Mouse (Mus musculus): ENCODE results near the gene Timm17a. TPM values are rescaled to one million over a fixed set of nuclear protein-coding genes. Genes with fewer than 3 reads are reported as not detected.

The Timm17a gene
- total RNA-seq, 2 experiments from 2014 or later: 175 to 176 TPM

GRCm38 (mm10) chr1:135282536-135283286 lies 30.9 kb downstream of the Timm17a start:
- DNase-seq (ENCODE audit: low spot score in 2 of 2): no peak

DNA sequence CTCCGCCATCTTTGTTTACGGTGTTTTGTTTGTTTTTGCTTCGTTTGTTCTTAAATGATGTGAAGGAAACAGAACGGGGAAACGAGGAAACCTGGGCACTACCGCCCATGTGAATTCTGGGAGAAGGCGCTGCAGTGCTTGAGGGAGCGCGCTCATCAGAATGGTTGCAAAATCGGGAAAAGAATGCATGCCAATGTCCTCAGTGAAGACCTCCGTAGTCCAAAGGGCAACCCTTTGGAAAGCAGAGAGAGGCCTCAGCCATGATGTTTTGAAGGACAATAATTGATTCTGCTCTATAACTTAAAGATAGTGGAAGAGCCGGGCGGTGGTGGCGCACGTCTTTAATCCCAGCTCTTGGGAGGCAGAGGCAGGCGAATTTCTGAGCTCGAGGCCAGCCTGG lies 31.7 kb downstream of the Timm17a start:
- DNase-seq (ENCODE audit: low spot score in 2 of 2): no peak

DNA sequence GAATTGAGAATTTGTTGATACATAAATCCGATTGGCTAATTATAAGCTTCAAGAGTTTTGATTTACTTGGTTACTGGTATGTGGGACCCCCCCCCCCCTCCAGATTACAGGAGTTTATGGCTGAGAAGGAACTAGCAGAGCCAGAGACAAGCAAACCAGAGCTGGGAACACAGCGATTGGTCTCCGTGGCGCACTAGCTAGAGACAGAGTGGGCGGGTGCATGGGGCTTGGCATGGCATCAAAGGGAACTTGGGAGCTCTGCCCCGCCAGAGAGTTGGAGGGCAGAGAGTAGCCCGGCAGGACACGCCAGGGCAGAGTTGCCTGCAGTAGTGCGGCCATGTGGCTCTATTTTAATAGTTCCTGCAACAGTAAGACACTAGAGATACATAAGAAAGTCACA lies 32.9 kb downstream of the Timm17a start:
- peak; percentile 39 to 67 for DNase-seq (ENCODE audit: low spot score in 2 of 2)

GRCm38 (mm10) chr1:135271371-135271770 lies 42.2 kb downstream of the Timm17a start:
- DNase-seq (ENCODE audit: low spot score in 2 of 2): no peak

DNA sequence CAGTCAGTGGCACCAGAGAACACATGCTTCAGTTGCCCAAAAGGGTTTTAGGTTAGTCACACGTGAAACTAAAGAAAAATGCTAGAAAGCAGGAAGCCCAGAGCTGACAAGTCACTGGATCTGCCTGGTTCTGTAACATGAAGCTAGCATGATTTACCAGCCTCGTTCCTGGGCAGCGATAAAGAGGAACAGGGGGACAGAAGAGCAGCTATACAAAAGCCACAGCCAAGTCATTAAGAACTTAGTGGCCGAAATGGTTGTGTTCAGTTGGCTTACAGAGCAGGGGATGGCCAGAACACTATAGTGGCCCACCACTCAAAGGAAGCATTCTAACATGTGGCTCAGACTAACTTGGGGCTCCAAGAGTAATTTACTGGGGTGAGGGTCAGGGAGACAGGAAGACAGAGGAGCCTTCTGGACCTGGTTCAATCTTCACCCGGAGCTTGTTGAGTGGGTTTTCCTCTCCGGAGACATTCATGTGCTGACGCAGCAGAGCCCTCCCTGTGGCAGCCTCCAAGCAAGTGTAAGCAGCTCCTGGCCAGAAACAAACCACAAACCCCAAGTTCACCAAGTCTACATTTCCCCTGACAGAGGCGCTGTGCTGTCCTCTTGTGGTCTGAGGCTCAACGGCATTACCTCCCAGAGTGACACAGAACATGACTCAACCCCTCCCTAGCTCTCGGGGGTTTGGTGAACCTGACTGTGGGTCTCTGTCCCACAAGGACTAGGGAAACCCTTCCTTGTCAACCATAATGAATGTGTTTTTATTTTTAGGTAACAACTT lies 45.7 kb downstream of the Timm17a start:
- no peak for DNase-seq (ENCODE audit: low spot score in 2 of 2)

GRCm38 (mm10) chr1:135265834-135266233 lies 47.7 kb downstream of the Timm17a start:
- DNase-seq (ENCODE audit: low spot score in 2 of 2): no peak

DNA sequence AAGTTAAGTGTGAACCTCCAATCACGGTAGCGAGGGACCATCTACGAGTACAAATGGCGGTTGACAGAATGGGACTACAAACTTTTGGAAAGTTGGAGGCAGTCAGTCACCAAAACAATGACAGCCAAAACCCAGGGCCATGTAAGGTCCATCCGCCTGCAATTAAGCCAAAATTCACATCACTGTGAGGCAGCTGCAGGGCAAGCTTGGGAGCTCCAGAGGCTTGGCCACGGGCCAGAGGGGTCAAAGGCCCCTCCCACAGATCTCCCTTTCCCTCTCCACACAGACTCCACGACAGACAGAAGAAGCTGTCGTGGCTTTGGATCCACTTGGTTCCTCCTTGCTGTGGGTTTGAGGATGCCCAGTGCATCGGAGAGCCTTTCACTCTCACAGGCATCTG lies 50.3 kb downstream of the Timm17a start:
- no peak for DNase-seq (ENCODE audit: low spot score in 2 of 2)

- DNase-seq (ENCODE audit: low spot score in 2 of 2): no peak
Observed at GRCm38 (mm10) chr1:135262329-135262728, 51.2 kb downstream of the Timm17a start.

DNA sequence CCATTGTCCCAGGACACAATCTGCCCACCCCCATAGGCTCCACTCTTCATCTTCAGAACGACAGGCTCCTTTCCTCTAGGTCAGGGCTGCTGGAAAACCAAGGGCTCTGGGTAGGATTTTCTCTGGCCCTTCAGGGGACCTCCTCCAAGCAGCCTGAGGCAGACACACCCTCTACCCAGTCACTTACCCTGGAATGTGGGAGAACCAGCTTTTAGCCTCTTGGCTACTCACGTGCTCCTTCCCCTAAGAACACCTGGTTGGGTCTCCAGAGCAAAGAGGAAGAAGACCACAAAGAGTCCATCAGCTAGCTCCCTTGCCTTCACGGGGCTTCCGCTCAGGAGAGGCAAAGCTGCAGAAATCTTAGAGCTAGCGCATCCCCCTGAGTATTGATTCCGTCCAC lies 52.6 kb downstream of the Timm17a start:
- DNase-seq (ENCODE audit: low spot score in 2 of 2): no peak

DNA sequence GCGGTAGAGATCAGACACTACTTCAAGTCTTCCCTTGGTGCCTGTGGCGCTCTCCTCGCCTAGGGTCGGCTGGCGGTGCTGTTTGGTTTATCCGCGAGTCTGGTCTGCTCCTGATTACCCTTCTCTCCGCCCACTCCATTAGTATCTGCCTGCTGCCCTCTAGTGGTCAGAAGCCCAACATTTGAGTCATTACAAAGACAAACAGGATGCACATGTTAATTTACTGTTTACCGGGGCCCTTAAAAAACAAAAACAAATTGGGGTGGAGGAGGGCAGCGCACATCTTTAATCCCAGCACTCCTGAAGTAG lies 54.5 kb downstream of the Timm17a start:
- DNase-seq (ENCODE audit: low spot score in 2 of 2): peak; percentile 39 to 58

DNA sequence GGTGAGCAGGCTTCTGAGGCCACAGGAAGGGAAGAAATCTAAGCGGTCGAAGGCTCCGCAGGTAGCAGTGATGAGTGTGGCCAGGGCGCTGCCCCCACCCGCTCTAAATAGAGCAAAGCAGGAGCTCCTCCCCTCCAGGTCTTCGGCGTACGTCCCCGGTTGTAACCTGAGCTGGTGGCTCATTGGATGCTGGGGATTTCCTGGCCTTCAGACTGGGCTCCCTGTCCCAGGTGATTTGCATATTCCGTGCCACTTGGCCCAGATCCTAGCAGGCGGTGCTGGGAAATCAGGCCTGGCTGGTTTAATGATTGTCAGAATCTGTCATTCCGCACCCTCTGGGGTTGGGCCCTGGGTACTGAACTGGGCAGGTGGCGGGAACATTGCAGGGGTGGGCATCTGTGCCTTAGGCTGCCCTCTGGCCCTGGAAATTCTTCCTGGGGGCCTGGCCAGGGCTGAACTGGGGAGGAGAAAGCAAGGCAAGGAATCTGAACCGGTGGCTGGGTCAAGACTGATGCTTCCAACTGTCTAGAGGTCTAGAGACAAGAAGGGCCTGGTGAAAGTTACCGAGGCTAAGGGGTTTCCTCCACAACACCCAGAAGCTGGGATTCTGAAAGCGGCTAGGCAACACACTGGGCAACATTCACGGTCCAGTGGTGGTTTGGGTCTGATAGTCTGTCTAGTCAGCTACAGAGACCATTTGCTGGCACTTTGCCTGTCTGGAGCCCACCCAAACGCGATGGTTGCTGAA lies 55.0 kb downstream of the Timm17a start, which contains the start of gene Elf3:
Elf3 (minus strand) TSS at position 189 of the 748 bp plus-strand sequence.
- DNase-seq (ENCODE audit: low spot score in 2 of 2): peak in 1 of 2 experiments; percentile 33

GRCm38 (mm10) chr1:135256299-135256698 lies 57.3 kb downstream of the Timm17a start:
- DNase-seq (ENCODE audit: low spot score in 2 of 2): no peak

GRCm38 (mm10) chr1:135252854-135253253 lies 60.7 kb downstream of the Timm17a start:
- DNase-seq (ENCODE audit: low spot score in 2 of 2): no peak

GRCm38 (mm10) chr1:135251405-135251804 lies 62.2 kb downstream of the Timm17a start:
- no peak for DNase-seq (ENCODE audit: low spot score in 2 of 2)

- DNase-seq (ENCODE audit: low spot score in 2 of 2): no peak
Observed at GRCm38 (mm10) chr1:135250706-135251105, 62.9 kb downstream of the Timm17a start.

GRCm38 (mm10) chr1:135248434-135248850 lies 65.1 kb downstream of the Timm17a start:
- no peak for DNase-seq (ENCODE audit: low spot score in 2 of 2)

Other genes starting within 250 kb of the Timm17a start
- 1 to 10 TPM; 3.7 to 5.0 TPM for gene Lgr6, start 208.5 kb downstream of the Timm17a start, total RNA-seq (2021)
- 1 to 10 TPM; 1.4 TPM for gene Ptpn7, start 181.1 kb downstream of the Timm17a start, total RNA-seq (2021)
- 10 to 100 TPM; 62.8 to 73.7 TPM for gene Arl8a, start 167.0 kb downstream of the Timm17a start, total RNA-seq (2021)
- gene Gpr37l1, start 146.1 kb downstream of the Timm17a start, total RNA-seq (2021): 1 to 10 TPM in 1 of 2 experiments, under 1 TPM in 1; 0.82 to 1.0 TPM
- gene Elf3, start 55.2 kb downstream of the Timm17a start, total RNA-seq (2021): 1 to 10 TPM in 1 of 2 experiments, under 1 TPM in 1; 0.37 to 4.7 TPM
- 10 to 100 TPM; 47.3 to 48.8 TPM for gene Rnpep, start 29.7 kb downstream of the Timm17a start, total RNA-seq (2021)
- 1 to 10 TPM in 1 of 2 experiments, under 1 TPM in 1; 0.81 to 1.1 TPM for gene Lmod1, start 11.0 kb upstream of the Timm17a start, total RNA-seq (2021)
- 10 to 100 TPM; 25.8 to 27.0 TPM for gene Shisa4, start 61.5 kb upstream of the Timm17a start, total RNA-seq (2021)
- gene Ipo9, start 116.7 kb upstream of the Timm17a start, total RNA-seq (2021): 100 to 1,000 TPM; 125 to 136 TPM